In genomic region chr12:3253591-3253990, GRCm38 (mm10) we compare ENCODE assay signal across 12 mouse cellular contexts. TPM values are rescaled to one million over a fixed set of nuclear protein-coding genes. Genes with fewer than 3 reads are reported as not detected.
DNase-seq lines count a peak whose midpoint lies in the region; ATAC-seq and TF ChIP-seq lines count a peak whose summit lies in the region.
"Had no signal": no experiment of that assay in that cellular context is flagged by ENCODE, and none has a peak within 500 bp of the region (broad histone marks: within the 10 kb centered on the region; RNA-seq: fewer than 3 reads in every experiment).

No protein-coding gene starts in this region.

- no peak overlapping the region for H3K9ac ChIP-seq in MEL (ENCODE audit: control insufficient read depth, low read depth, low read length, poor library complexity, severe bottlenecking)
- no peak overlapping the region for H3K9ac ChIP-seq in liver, embryonic 16.5 days (ENCODE audit: low read depth, low read length)

- H3K4me2 ChIP-seq in liver, embryonic 16.5 days (ENCODE audit: low read depth, low read length) = no peak overlapping the region

- peak; percentile 33 for ATAC-seq in liver, embryonic 16.5 days (ENCODE audit: low read depth)

- no peak for TF ChIP-seq EP300 in MEL (IDR thresholded peaks at IDR 0.05; ENCODE audit: low read depth in 1 of 2, low read length in 2 of 2)

- peaks cover 20 to 29% of the 10 kb centered on the region in 2 experiments for H3K36me3 ChIP-seq in MEL (ENCODE audit: control insufficient read depth in 1 of 2, insufficient read depth in 2 of 2, low read length in 2 of 2)
- H3K36me3 ChIP-seq in liver, embryonic 16.5 days (ENCODE audit: control insufficient read depth, insufficient read depth) = peaks cover 39% of the 10 kb centered on the region

- H3K4me1 ChIP-seq in MEL (ENCODE audit: control insufficient read depth in 1 of 2, insufficient read depth in 2 of 2, low read length in 2 of 2) = peaks cover 11 to 12% of the 10 kb centered on the region in 2 experiments
- H3K4me1 ChIP-seq in liver, embryonic 16.5 days (ENCODE audit: control insufficient read depth, low read depth, low read length) = peaks cover 6% of the 10 kb centered on the region

- intact Hi-C loops in left cerebral cortex, adult 2 months (cut with DNase I) = no loop called here
- intact Hi-C loops in left cerebral cortex, postnatal 4 days (cut with DNase I) = no loop called here

- no peak overlapping the region for H3K4me3 ChIP-seq in left cerebral cortex, adult 2 months
- no peak overlapping the region for H3K4me3 ChIP-seq in MEL (ENCODE audit: control insufficient read depth in 1 of 2, insufficient read depth in 1 of 2, low read depth in 2 of 2, low read length in 2 of 2)
- H3K4me3 ChIP-seq in liver, embryonic 16.5 days (ENCODE audit: low read depth, low read length) = no peak overlapping the region
- H3K4me3 ChIP-seq: myocyte had no signal

- no peak for DNase-seq in left cerebral cortex, adult 2 months (ENCODE audit: extremely low spot score in 1 of 2, low spot score in 2 of 2)
- no peak for DNase-seq in left cerebral cortex, postnatal 4 days
- DNase-seq in B cell, adult 2 months = peak; percentile 29 to 37
- DNase-seq in MEL (ENCODE audit: low read depth, low spot score) = peak; percentile 52
- no peak for DNase-seq in Muller cell, postnatal 12 days (ENCODE audit: inconsistent ontology term)
- no peak for DNase-seq in adrenal gland, postnatal 10 days
- DNase-seq: gastrocnemius, postnatal 14 days; heart, postnatal 14 days; kidney, postnatal 25 days; lung, postnatal 4 days had no signal

- no peaks in the 10 kb centered on the region for H3K27me3 ChIP-seq in MEL (ENCODE audit: control insufficient read depth in 1 of 2, insufficient read depth in 2 of 2, low read length in 2 of 2)
- no peaks in the 10 kb centered on the region for H3K27me3 ChIP-seq in liver, embryonic 16.5 days (ENCODE audit: control insufficient read depth, insufficient read depth, low read depth, low read length)

- no peaks in the 10 kb centered on the region for H3K9me3 ChIP-seq in MEL (replicated peaks; ENCODE audit: insufficient read depth, low read length)
- no peaks in the 10 kb centered on the region for H3K9me3 ChIP-seq in liver, embryonic 16.5 days (replicated peaks; ENCODE audit: control insufficient read depth, low read length)

- TF ChIP-seq POLR2A in MEL (IDR thresholded peaks at IDR 0.05; ENCODE audit: control insufficient read depth in 1 of 2, insufficient read depth in 1 of 2, low read depth in 1 of 2, low read length in 2 of 2, poor library complexity in 1 of 2) = no peak

- TF ChIP-seq CTCF in left cerebral cortex, adult 2 months (IDR thresholded peaks at IDR 0.05) = peak; percentile 43
- peak in 2 of 3 experiments; percentile 43 to 45; a peak in 4 of 6 replicates for TF ChIP-seq CTCF in MEL (IDR thresholded peaks at IDR 0.05 in 2 of 3, conservative IDR thresholded peaks at IDR 0.05 in 1 of 3; ENCODE audit: control insufficient read depth in 1 of 3, insufficient read depth in 1 of 3, low read depth in 2 of 3, low read length in 3 of 3, poor library complexity in 1 of 3, severe bottlenecking in 1 of 3)

- peak overlapping the region; percentile 36; the same call in 1 of the 2 replicates for H3K27ac ChIP-seq in left cerebral cortex, adult 2 months
- no peak overlapping the region for H3K27ac ChIP-seq in MEL (ENCODE audit: control insufficient read depth, low read depth, low read length)
- no peak overlapping the region for H3K27ac ChIP-seq in liver, embryonic 16.5 days (ENCODE audit: low read length)

- TF ChIP-seq RAD21 in MEL (IDR thresholded peaks at IDR 0.05; ENCODE audit: low read depth, low read length) = peak; percentile 26

- H3K79me2 ChIP-seq in MEL (ENCODE audit: control insufficient read depth, insufficient read depth, low read length, poor library complexity) = no peaks in the 10 kb centered on the region

TF ChIP-seq in MEL, 35 proteins besides CTCF, POLR2A, EP300 and RAD21:
- TF ChIP-seq SMC3 (IDR thresholded peaks at IDR 0.05; ENCODE audit: low read depth, low read length) (peak; percentile 46), ZC3H11A (IDR thresholded peaks at IDR 0.05; ENCODE audit: low read depth, low read length) (peak; percentile 31), TBP (IDR thresholded peaks at IDR 0.05; ENCODE audit: low read depth, low read length) (no peak)

RNA-seq across cellular contexts. Expression of gene Rab10, which starts 56.2 kb away (rescaled TPM):
- 100 to 1,000 TPM; 132 to 134 TPM for total RNA-seq in left cerebral cortex, adult 2 months (2021)
- total RNA-seq in left cerebral cortex, postnatal 4 days (2021) = 100 to 1,000 TPM; 263 to 272 TPM
- total RNA-seq in MEL (2012; rRNA removed) = 62.5 and 67.7 TPM in 2 replicates
- 10 to 100 TPM; 41.3 to 71.8 TPM for polyA plus RNA-seq in MEL (2012; ENCODE audit: insufficient read depth in 1 of 2, insufficient read length in 2 of 2, low read depth in 1 of 2, low replicate concordance in 2 of 2, missing spikeins in 1 of 2)
- 37.5 and 40.5 TPM in 2 replicates for polyA plus RNA-seq in liver, embryonic 16.5 days (2015; fragmentation: Nextera tagmentation; extraction: Ambion mirVana)
- 100 to 1,000 TPM; 145 to 155 TPM for total RNA-seq in adrenal gland, postnatal 10 days (2021)

Comparison
In these comparisons a context has a peak if more than half of its experiments do, and no peak if none do; other contexts are left out.
1. DNase-seq: peak in B cell, adult 2 months (2 of 2) and MEL (single experiment); none in left cerebral cortex, adult 2 months (0 of 2), left cerebral cortex, postnatal 4 days (single experiment), Muller cell, postnatal 12 days (single experiment) and adrenal gland, postnatal 10 days (single experiment).